Mouse (Mus musculus): ENCODE measurements around the gene Man1c1. TPM values are rescaled to one million over a fixed set of nuclear protein-coding genes. Genes with fewer than 3 reads are reported as not detected.

The Man1c1 gene
- 10 to 100 TPM; 34.6 to 40.0 (median 38.4) TPM for total RNA-seq (2022)

DNA sequence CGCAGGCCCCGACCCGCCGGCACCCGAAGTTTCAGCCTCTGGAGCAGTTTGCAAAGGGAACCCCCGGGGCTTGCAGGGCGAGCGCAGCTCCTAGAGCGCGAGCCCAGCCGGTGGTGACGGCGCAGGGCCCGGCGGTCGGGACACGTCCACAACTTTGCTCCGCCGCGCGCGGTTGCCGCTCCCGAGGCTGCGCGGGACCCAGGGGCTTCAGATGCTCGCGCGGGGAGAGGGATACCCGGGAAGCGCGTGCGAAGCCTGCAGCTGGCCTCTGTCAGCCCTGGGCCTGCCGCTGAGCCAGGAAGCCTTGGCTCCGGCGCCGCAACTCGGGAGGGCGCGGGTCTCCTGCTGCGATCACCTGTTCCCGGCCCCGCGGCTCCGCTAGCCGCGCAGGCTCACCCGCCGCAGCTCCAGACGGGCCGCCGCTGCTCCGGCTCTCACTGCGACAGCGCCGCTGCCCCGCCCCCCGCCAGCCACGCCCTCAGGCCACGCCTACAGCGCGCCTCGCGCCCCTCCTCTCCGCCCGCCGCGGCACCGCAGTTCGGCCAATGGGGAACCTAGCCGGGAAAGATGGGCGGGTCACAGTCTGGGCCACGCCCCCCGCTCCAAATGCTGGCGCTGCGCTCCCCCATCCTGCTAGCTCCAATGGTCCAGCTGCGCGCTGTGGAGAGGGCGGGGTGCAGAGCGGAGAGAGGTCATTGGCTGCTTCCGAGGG is at the start of gene Man1c1:
Gene Man1c1 (minus strand): TSS at position 456 of the 712 bp plus-strand sequence.
- peak; percentile 89 to 98 for DNase-seq (ENCODE audit: low spot score in 2 of 2)

- no peak for DNase-seq (ENCODE audit: low spot score in 2 of 2)
Observed at GRCm38 (mm10) chr4:134753516-134754261, 49.6 kb upstream of the Man1c1 start.

DNA sequence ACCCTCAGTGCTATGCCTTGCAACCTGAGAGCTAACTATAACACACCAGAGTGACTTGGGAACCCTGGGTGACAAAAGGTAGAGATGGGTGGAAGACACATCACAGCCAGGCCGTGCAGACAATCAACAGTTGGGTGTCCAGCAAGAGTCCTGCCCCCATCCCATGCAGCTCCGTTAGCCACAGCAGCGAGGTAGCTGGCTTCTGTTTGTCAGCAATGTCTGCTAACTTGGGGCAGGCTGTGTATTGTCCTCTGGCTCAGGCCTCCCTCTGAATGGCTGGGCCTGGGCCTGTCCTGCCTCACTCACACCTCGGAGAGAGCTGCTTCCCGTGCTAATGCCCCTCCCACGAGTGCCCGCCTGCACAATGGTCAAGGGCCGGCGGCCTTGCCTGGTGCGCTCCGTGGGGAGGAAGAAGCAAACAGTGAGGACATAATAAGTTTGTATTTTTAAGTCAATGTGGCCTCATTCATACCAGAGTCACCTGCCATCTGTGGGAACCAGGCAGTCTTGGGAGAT is 48.9 kb upstream of the Man1c1 start:
- DNase-seq (ENCODE audit: low spot score in 2 of 2): no peak

- DNase-seq (ENCODE audit: low spot score in 2 of 2): no peak
Observed at GRCm38 (mm10) chr4:134751682-134752380, 47.7 kb upstream of the Man1c1 start.

GRCm38 (mm10) chr4:134750825-134751224 is 46.7 kb upstream of the Man1c1 start:
- no peak for DNase-seq (ENCODE audit: low spot score in 2 of 2)

- no peak for DNase-seq (ENCODE audit: low spot score in 2 of 2)
Observed at GRCm38 (mm10) chr4:134750263-134750662, 46.2 kb upstream of the Man1c1 start.

DNA sequence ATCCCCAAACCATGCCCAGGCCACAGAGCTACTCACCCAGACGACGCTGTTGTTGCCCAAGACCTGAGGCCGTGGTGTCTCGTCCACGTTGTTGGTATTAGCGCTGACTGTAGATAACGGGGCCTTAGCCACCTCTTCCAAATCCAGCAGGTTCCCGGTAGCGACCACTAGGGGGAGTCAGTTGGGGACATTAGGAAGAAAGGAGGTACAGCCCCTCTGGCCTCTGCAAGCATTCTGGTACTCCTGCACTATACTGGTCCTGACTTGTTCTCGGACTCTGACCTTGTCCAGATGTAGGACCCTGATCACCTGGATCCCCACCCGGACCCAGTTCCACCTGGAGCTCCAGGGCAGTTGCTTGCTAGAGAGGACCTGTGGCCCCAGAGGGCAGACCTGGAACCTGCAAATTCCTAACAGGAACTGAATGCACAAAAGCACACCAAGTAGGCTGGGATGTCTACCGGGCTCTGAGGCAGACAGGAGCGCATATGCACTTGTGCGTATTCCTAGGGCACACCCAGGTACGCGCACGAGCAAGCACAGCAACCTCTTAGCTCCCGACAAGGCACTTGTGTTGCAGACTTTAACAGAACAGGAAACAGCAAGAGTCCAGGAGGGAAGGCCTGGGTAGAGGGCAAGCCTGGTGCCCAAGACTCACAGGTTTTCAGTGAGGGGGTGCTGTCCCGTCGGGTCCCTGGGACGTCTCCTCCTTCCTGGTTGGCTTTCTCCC is 45.4 kb upstream of the Man1c1 start:
- DNase-seq (ENCODE audit: low spot score in 2 of 2): no peak

GRCm38 (mm10) chr4:134745900-134746661 is 42.0 kb upstream of the Man1c1 start:
- DNase-seq (ENCODE audit: low spot score in 2 of 2): peak; percentile 36 to 88

- no peak for DNase-seq (ENCODE audit: low spot score in 2 of 2)
Observed at GRCm38 (mm10) chr4:134743881-134744633, 40.0 kb upstream of the Man1c1 start.

DNA sequence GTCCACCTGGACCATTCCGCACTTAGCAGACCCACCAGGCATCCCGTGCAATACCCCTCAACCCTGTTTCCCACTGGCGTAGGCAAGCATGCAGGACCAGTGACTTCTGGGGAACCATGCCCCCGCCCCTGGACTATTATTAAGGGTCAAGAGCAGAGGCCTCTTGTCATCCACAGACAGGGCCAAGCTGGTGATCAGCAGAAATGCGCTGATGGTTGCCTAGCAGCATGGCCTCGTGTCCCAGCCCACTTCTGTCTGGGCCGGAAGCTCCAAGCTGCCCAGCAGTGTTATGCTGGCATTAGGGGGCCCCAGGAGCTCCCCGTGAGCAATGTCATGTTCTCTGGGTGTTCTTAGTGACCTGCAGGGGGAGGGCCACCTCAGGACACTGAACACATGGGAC is 37.9 kb upstream of the Man1c1 start:
- DNase-seq (ENCODE audit: low spot score in 2 of 2): no peak

GRCm38 (mm10) chr4:134740186-134740585 is 36.1 kb upstream of the Man1c1 start:
- DNase-seq (ENCODE audit: low spot score in 2 of 2): no peak

GRCm38 (mm10) chr4:134739530-134739929 is 35.4 kb upstream of the Man1c1 start:
- no peak for DNase-seq (ENCODE audit: low spot score in 2 of 2)

GRCm38 (mm10) chr4:134737365-134737910 is 33.3 kb upstream of the Man1c1 start:
- DNase-seq (ENCODE audit: low spot score in 2 of 2): no peak

- DNase-seq (ENCODE audit: low spot score in 2 of 2): no peak
Observed at GRCm38 (mm10) chr4:134736147-134736546, 32.1 kb upstream of the Man1c1 start.

GRCm38 (mm10) chr4:134734629-134735081 is 30.6 kb upstream of the Man1c1 start:
- DNase-seq (ENCODE audit: low spot score in 2 of 2): no peak

GRCm38 (mm10) chr4:134734038-134734628 is 30.0 kb upstream of the Man1c1 start:
- DNase-seq (ENCODE audit: low spot score in 2 of 2): no peak

GRCm38 (mm10) chr4:134733371-134733770 is 29.3 kb upstream of the Man1c1 start:
- no peak for DNase-seq (ENCODE audit: low spot score in 2 of 2)

DNA sequence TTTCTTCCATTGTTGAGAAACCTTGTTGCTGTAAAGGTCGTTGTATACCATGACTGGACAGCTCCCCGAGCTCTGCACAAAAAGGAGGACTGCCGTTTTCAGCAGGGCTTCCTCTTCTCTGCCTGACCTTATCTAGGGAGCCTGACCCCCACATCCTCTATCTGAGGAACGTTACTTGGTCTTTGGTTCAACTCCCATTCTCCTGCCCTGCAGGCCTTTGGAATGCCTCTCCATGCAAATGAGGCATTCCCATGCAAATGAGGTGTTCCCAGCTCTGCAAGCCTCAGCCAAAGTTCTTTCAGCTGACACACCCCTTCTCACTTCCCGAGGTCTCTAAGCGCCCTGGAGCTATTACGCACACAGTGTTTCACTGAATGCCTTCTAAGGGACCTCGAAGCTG is 26.0 kb upstream of the Man1c1 start:
- DNase-seq (ENCODE audit: low spot score in 2 of 2): no peak

Measured in left cerebral cortex, adult 8-10 months (tissue).